Mouse (Mus musculus): ENCODE measurements around the gene Top1. TPM values are rescaled to one million over a fixed set of nuclear protein-coding genes. Genes with fewer than 3 reads are reported as not detected.

Gene Top1
- total and polyA plus RNA-seq, 3 experiments: 89.8 to 312 (median 91.3) TPM

- TF ChIP-seq JUN (IDR thresholded peaks at IDR 0.05; ENCODE audit: insufficient read depth, low read depth, low read length) (no peak), CHD1 (IDR thresholded peaks at IDR 0.05; ENCODE audit: low read depth, low read length) (no peak), HCFC1 (IDR thresholded peaks at IDR 0.05; ENCODE audit: low read depth, low read length) (peak; percentile 32; the same call in 1 of the 2 replicates), PAX5 (IDR thresholded peaks at IDR 0.05; ENCODE audit: low read length) (0 out of 2 replicates have a peak, but pooled peaks have one; percentile 50), POLR2A (IDR thresholded peaks at IDR 0.05; ENCODE audit: low read depth, low read length) (no peak), POLR2AphosphoS2 (IDR thresholded peaks at IDR 0.05; ENCODE audit: low read depth, low read length) (no peak), SIN3A (IDR thresholded peaks at IDR 0.05; ENCODE audit: low read length) (peak; percentile 47), TBP (conservative IDR thresholded peaks at IDR 0.05; ENCODE audit: low read depth, low read length) (0 out of 2 replicates have a peak, but pooled peaks have one; percentile 20), MAX (IDR thresholded peaks at IDR 0.05; ENCODE audit: low read length) (peak; percentile 46; the same call in 1 of the 2 replicates), RAD21 (IDR thresholded peaks at IDR 0.05; ENCODE audit: low read depth, low read length) (no peak), KAT2A (IDR thresholded peaks at IDR 0.05; ENCODE audit: insufficient replicate concordance, low read length) (no peak), MXI1 (IDR thresholded peaks at IDR 0.05; ENCODE audit: low read depth, low read length) (0 out of 2 replicates have a peak, but pooled peaks have one; percentile 39), USF1 (IDR thresholded peaks at IDR 0.05; ENCODE audit: low read depth, low read length) (no peak), ETS1 (conservative IDR thresholded peaks at IDR 0.05; ENCODE audit: low read depth, low read length) (peak; percentile 73), EP300 (IDR thresholded peaks at IDR 0.05; ENCODE audit: low read length) (peak; percentile 68), USF2 (conservative IDR thresholded peaks at IDR 0.05; ENCODE audit: low read depth, low read length) (no peak), MEF2A (IDR thresholded peaks at IDR 0.05; ENCODE audit: borderline replicate concordance, low read depth, low read length) (peak; percentile 43; the same call in 1 of the 2 replicates)
These were observed 111.0 kb downstream of the Top1 start (continued) for GRCm38 (mm10) chr2:160756583-160757203.

DNA sequence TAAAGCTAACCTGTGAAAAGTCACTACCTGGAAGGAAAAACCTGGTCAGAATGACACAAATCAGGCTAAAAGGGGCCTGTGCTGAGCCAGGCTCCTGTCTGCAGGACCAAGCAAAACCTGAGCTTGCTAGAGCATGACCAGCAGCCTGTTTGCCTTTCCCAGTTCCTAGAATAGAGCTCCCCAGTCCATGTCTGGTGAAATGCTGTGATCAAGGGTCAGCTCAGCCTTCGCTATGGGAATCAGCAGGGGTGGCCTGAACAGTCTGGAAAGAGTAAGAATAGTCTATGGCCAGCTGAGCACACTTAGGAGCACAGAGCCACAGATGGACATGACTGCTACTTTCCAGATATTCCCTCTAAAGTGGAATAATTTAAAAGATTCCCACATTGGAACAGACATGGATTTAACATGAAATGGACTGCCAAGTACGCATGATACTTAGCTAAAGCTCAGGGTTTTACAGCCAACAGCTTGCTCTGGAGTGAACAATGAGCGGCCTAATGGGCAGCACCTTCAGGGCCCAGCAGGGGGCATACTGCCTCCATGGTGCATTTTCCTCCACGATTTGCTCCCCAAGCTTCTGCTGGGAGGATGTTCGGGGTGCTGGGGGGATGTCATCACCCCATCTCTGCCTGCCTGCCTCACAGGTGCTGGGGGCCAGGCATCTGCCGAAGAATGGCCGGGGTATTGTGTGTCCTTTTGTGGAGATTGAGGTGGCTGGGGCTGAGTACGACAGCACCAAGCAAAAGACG lies 114.9 kb downstream of the Top1 start:
- DNase-seq (ENCODE audit: extremely low read depth): no peak
- Histone ChIP-seq H3K27ac (ENCODE audit: insufficient read depth, low read depth) (no peak overlapping the region), H3K4me2 (ENCODE audit: insufficient read depth, low read depth, poor library complexity, severe bottlenecking) (no peak overlapping the region), H3K79me2 (replicated peaks; ENCODE audit: control insufficient read depth, extremely low read depth, insufficient read depth, poor library complexity, severe bottlenecking) (no peaks in the 10 kb centered on the region), H3K4me3 (replicated peaks in 1 of 3; ENCODE audit: low read depth in 2 of 3, low read length in 2 of 3, poor library complexity in 1 of 3) (no peak overlapping the region), H3K27me3 (replicated peaks) (no peaks in the 10 kb centered on the region), H3K9me3 (replicated peaks; ENCODE audit: low read length) (no peaks in the 10 kb centered on the region), H3K36me3 (replicated peaks in 1 of 2; ENCODE audit: control insufficient read depth in 1 of 2, insufficient read depth in 1 of 2, low read length in 1 of 2) (peaks cover 29 to 82% of the 10 kb centered on the region in 2 experiments), H3K4me1 (ENCODE audit: control insufficient read depth in 1 of 2, insufficient read depth in 2 of 2) (peaks cover 13 to 39% of the 10 kb centered on the region in 2 experiments), H3K9ac (ENCODE audit: insufficient read depth, low read depth) (no peak overlapping the region)
- TF ChIP-seq KAT2A (IDR thresholded peaks at IDR 0.05; ENCODE audit: insufficient replicate concordance, low read length) (no peak), RAD21 (IDR thresholded peaks at IDR 0.05; ENCODE audit: low read depth, low read length) (peak; percentile 56), SMC3 (IDR thresholded peaks at IDR 0.05; ENCODE audit: low read depth, low read length) (peak; percentile 58), CTCF (conservative IDR thresholded peaks at IDR 0.05 in 1 of 2, IDR thresholded peaks at IDR 0.05 in 1 of 2; ENCODE audit: low read depth in 2 of 2, low read length in 2 of 2) (peak; percentile 55 to 71), ZKSCAN1 (IDR thresholded peaks at IDR 0.05; ENCODE audit: borderline replicate concordance, low read depth, low read length) (no peak)
- in situ Hi-C loops (cut with MboI; ENCODE audit: low pct_ligation_motif_present, low pct_unique_long_range_greater_than_20kb, low sequenced_read_pairs): no loop called here
- dilution Hi-C loops (cut with MboI; ENCODE audit: extremely low pct_ligation_motif_present, extremely low pct_unique_long_range_greater_than_20kb, low sequenced_read_pairs): no loop called here

Measured in CH12.LX (cell line).